Mouse (Mus musculus): ENCODE data around the gene Pard3b. TPM values are rescaled to one million over a fixed set of nuclear protein-coding genes. Genes with fewer than 3 reads are reported as not detected.

Gene Pard3b
- polyA plus RNA-seq, 1 experiment, result 5.6 TPM

DNA sequence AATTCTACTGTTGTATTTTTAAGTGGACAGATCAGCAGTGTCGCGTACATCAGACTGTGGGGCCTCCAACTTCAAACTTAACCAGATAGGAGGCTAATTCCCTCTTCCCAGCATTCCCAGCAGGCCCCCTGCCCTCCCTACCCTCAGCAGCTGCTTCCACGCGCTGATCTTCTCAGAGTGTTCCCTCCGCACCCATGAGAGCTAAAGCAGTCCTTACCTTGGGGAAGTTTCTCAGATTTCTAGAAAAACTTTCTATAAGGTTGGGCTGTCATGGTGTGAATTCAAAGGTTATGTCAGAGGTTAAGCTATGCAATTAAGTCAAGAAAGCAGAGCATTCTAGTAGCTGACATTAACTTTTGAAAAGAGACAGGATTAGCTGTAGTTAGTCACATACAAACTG, 686.6 kb downstream of the Pard3b start:
- Histone ChIP-seq H3K27me3 (replicated peaks) (no peaks in the 10 kb centered on the region), H3K4me3 (replicated peaks) (no peak overlapping the region), H3K36me3 (replicated peaks; ENCODE audit: low read length) (no peaks in the 10 kb centered on the region), H3K4me1 (no peaks in the 10 kb centered on the region), H3K9me3 (0 out of 2 replicates have a peak, but pooled peaks cover 3% of the 10 kb centered on the region)
- TF ChIP-seq FLI1 (IDR thresholded peaks at IDR 0.05; ENCODE audit: low read length), result no peak
- TF ChIP-seq GATA1 (IDR thresholded peaks at IDR 0.05; ENCODE audit: borderline replicate concordance, low read length), result no peak

- Histone ChIP-seq H3K4me3 (replicated peaks) (no peak overlapping the region), H3K9me3 (no peaks in the 10 kb centered on the region), H3K4me1 (no peaks in the 10 kb centered on the region), H3K36me3 (replicated peaks; ENCODE audit: low read length) (no peaks in the 10 kb centered on the region), H3K27me3 (replicated peaks) (no peaks in the 10 kb centered on the region)
- TF ChIP-seq GATA1 (IDR thresholded peaks at IDR 0.05; ENCODE audit: borderline replicate concordance, low read length), result no peak
- no peak for TF ChIP-seq FLI1 (IDR thresholded peaks at IDR 0.05; ENCODE audit: low read length)
Measured at GRCm38 (mm10) chr1:62327743-62328142, 689.1 kb downstream of the Pard3b start.

DNA sequence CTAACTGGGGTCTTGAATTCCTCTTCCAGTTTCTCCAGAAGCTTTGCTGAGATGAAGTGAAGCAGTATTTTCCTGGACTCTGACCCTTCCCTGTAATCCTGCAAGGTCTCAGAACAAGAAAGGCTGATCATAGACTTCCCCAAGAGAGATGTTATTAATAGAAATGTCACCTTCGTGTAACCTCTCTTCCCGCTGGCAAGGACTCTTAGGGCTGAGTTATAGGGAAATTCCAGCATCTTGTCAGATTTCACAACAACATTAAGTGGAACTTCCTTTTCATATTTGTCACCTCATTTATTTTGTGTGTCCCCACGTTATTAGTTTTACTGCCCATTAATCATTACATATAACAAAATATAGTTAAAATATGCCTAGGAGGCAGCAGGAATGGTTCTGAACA, 690.2 kb downstream of the Pard3b start:
- TF ChIP-seq FLI1 (IDR thresholded peaks at IDR 0.05; ENCODE audit: low read length) (no peak), GATA1 (IDR thresholded peaks at IDR 0.05; ENCODE audit: borderline replicate concordance, low read length) (no peak)
- no peaks in the 10 kb centered on the region for H3K4me1 ChIP-seq
- no peak overlapping the region for H3K4me3 ChIP-seq (replicated peaks)
- H3K27me3 ChIP-seq (replicated peaks), result no peaks in the 10 kb centered on the region
- H3K9me3 ChIP-seq, result no peaks in the 10 kb centered on the region
- no peaks in the 10 kb centered on the region for H3K36me3 ChIP-seq (replicated peaks; ENCODE audit: low read length)

DNA sequence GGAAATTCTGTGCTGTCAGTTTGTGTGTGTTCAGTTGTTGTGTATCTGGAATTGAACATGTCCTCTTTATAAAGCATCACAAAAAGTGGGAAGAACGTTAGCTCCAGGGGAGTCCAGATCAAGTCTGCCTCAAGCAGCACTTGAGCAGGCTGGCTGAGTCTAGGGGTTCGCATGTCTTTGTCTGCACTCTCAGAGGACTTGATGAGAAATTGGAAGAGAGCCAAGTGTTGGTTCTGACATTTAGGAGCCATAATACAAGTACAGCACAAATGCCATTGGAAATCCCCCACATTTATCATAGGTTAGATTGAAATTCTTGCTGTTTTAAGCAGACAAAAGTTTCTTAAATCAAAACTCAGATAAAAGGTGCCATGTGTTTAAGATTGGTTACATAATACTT, 694.4 kb downstream of the Pard3b start:
- no peak for TF ChIP-seq GATA1 (IDR thresholded peaks at IDR 0.05; ENCODE audit: borderline replicate concordance, low read length)
- no peak for TF ChIP-seq FLI1 (IDR thresholded peaks at IDR 0.05; ENCODE audit: low read length)
- no peaks in the 10 kb centered on the region for H3K27me3 ChIP-seq (replicated peaks)
- no peak overlapping the region for H3K4me3 ChIP-seq (replicated peaks)
- H3K9me3 ChIP-seq, result no peaks in the 10 kb centered on the region
- no peaks in the 10 kb centered on the region for H3K4me1 ChIP-seq
- no peaks in the 10 kb centered on the region for H3K36me3 ChIP-seq (replicated peaks; ENCODE audit: low read length)

DNA sequence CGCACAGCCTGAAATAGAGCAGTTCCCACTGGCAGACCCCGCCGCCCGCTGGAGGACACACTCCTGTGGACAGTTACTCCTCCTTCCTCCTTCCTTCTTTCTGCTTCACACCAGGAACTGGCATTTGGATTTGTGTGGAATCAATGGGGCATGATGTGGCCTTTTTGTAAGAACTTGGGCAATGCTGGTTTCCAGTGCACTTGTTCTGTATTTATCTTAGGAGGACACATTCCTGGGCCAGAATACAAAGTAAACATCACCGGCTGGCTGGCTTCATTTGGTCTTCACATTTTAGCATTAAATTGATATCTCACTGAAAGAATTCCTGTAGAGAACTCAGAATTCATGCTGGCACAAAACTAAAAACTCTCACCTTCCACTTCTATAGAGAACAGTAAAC, 695.6 kb downstream of the Pard3b start:
- Histone ChIP-seq H3K36me3 (replicated peaks; ENCODE audit: low read length) (no peaks in the 10 kb centered on the region), H3K27me3 (replicated peaks) (no peaks in the 10 kb centered on the region), H3K4me3 (replicated peaks) (no peak overlapping the region), H3K9me3 (no peaks in the 10 kb centered on the region), H3K4me1 (no peaks in the 10 kb centered on the region)
- TF ChIP-seq FLI1 (IDR thresholded peaks at IDR 0.05; ENCODE audit: low read length) (no peak), GATA1 (IDR thresholded peaks at IDR 0.05; ENCODE audit: borderline replicate concordance, low read length) (no peak)

DNA sequence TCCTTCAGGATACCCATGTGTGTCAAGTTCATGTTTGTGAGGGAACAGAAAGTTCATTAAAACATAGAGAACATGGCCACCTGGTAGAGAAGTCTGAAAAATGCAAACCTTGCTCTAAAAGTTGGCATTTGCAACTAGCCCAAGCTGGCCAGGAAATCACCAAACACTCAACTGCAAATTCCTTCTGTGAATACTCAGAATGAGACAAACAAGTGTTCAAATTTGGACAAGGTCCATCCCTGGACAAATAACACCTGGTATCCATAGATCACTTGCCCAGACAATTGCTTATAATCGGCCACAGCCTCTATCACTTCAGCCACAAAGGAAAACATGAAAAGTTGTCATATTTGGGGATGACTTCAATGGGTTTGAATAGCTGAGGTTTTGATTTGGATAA, 701.6 kb downstream of the Pard3b start:
- Histone ChIP-seq H3K4me3 (replicated peaks) (no peak overlapping the region), H3K36me3 (replicated peaks; ENCODE audit: low read length) (peaks cover 8% of the 10 kb centered on the region), H3K9me3 (no peaks in the 10 kb centered on the region), H3K4me1 (no peaks in the 10 kb centered on the region), H3K27me3 (replicated peaks) (no peaks in the 10 kb centered on the region)
- no peak for TF ChIP-seq GATA1 (IDR thresholded peaks at IDR 0.05; ENCODE audit: borderline replicate concordance, low read length)
- no peak for TF ChIP-seq FLI1 (IDR thresholded peaks at IDR 0.05; ENCODE audit: low read length)

- Histone ChIP-seq H3K9me3 (peaks cover 8% of the 10 kb centered on the region; the same call in 1 of the 2 replicates), H3K4me1 (no peaks in the 10 kb centered on the region), H3K27me3 (replicated peaks) (no peaks in the 10 kb centered on the region), H3K36me3 (replicated peaks; ENCODE audit: low read length) (peaks cover 19% of the 10 kb centered on the region), H3K4me3 (replicated peaks) (no peak overlapping the region)
- TF ChIP-seq FLI1 (IDR thresholded peaks at IDR 0.05; ENCODE audit: low read length) (no peak), GATA1 (IDR thresholded peaks at IDR 0.05; ENCODE audit: borderline replicate concordance, low read length) (no peak)
Measured at GRCm38 (mm10) chr1:62344286-62344685, 705.7 kb downstream of the Pard3b start.

GRCm38 (mm10) chr1:62348371-62348770, 709.7 kb downstream of the Pard3b start:
- H3K9me3 ChIP-seq, result peaks cover 10% of the 10 kb centered on the region; the same call in 1 of the 2 replicates
- H3K27me3 ChIP-seq (replicated peaks), result no peaks in the 10 kb centered on the region
- H3K4me3 ChIP-seq (replicated peaks), result no peak overlapping the region
- H3K4me1 ChIP-seq, result no peaks in the 10 kb centered on the region
- TF ChIP-seq GATA1 (IDR thresholded peaks at IDR 0.05; ENCODE audit: borderline replicate concordance, low read length) (no peak), FLI1 (IDR thresholded peaks at IDR 0.05; ENCODE audit: low read length) (no peak)
- H3K36me3 ChIP-seq (replicated peaks; ENCODE audit: low read length), result peaks cover 19% of the 10 kb centered on the region

DNA sequence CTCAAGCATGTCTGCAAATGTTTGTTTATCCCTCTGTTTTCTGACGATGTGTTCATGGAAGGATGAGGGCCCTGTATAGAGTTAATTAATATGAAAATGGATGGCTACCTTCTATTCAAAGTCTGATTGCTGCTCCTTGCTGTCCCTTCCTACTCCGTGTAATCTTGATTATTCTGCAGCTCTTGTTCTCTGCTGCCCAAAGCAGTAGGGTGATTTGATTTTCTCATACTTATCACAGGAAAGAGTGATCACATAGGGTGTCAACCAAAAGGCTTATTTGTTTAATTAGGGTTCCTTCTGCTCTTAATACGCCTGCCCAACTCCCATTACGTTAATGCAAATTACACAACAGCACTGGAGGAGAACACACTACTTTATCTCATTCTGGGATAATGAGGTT, 716.9 kb downstream of the Pard3b start:
- no peak overlapping the region for H3K4me3 ChIP-seq (replicated peaks)
- H3K27me3 ChIP-seq (replicated peaks), result no peaks in the 10 kb centered on the region
- TF ChIP-seq FLI1 (IDR thresholded peaks at IDR 0.05; ENCODE audit: low read length) (no peak), GATA1 (IDR thresholded peaks at IDR 0.05; ENCODE audit: borderline replicate concordance, low read length) (no peak)
- H3K4me1 ChIP-seq, result no peaks in the 10 kb centered on the region
- no peaks in the 10 kb centered on the region for H3K36me3 ChIP-seq (replicated peaks; ENCODE audit: low read length)
- H3K9me3 ChIP-seq, result no peaks in the 10 kb centered on the region

DNA sequence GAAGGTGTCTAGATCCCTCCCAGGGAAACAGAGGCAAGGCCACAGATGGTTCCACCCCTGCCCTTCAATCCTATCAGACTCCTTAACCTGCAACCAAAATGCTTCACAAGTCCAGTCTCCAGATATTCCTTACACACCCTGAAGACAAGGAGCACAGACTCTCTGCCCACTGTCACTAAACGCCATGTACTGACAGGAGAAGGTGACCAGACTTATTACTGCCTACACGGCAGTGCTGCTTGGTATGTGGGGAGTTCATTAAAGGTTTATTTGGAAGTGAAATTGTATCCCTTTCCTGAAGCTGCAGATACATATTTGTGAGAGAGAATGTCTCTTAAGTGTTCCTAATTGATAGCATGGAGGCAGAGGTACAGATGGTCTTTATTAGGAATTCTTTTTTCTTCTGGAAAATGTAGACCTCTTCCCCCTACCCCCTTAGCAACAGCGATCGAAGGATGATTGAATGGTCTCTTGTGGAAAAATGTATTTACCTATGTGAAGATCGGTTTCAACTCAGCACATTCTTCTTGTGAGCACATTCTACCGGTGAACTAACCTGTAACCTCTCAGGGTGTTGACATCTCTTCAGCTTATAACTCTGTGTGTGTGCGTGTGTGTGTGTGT, 735.9 kb downstream of the Pard3b start:
- Histone ChIP-seq H3K4me1 (no peaks in the 10 kb centered on the region), H3K4me3 (replicated peaks) (no peak overlapping the region), H3K36me3 (replicated peaks; ENCODE audit: low read length) (no peaks in the 10 kb centered on the region), H3K27me3 (replicated peaks) (no peaks in the 10 kb centered on the region), H3K9me3 (peaks cover 3% of the 10 kb centered on the region; the same call in 1 of the 2 replicates)
- no peak for TF ChIP-seq GATA1 (IDR thresholded peaks at IDR 0.05; ENCODE audit: borderline replicate concordance, low read length)
- no peak for TF ChIP-seq FLI1 (IDR thresholded peaks at IDR 0.05; ENCODE audit: low read length)

All from megakaryocyte, embryonic 14.5 days (primary cell).